Mouse (Mus musculus): ENCODE measurements at regions not wholly inside any gene's neighbourhood (a gene's known extent, or its start where the extent isn't known, plus 50 kb on each side); places are given as distances from the start of the nearest gene placed in this dataset.
"Not testable (repeated sequence)": the region's sequence is repeated elsewhere in the genome, so short reads cannot be mapped to it uniquely, and the experiment has no call there.

- TF ChIP-seq POLR2A (IDR thresholded peaks at IDR 0.05; ENCODE audit: low read depth, low read length) (no peak), CTCF (IDR thresholded peaks at IDR 0.05; ENCODE audit: extremely low read depth, insufficient read depth, insufficient read length, insufficient replicate concordance) (no peak)
- no peak overlapping the region for H3K4me3 ChIP-seq (ENCODE audit: extremely low read depth, insufficient read depth, insufficient read length)
Measured at GRCm38 (mm10) chr1:16904690-16905089, 811.6 kb upstream of the 4930444P10Rik start.

GRCm38 (mm10) chr1:16868383-16868782 lies 775.3 kb upstream of the 4930444P10Rik start:
- 75% methylated on average over 3 of the region's 3 CpGs for WGBS
- not testable (repeated sequence) for H3K36me3 ChIP-seq (ENCODE audit: control insufficient read depth, insufficient read depth, low read length); H3K27ac ChIP-seq (ENCODE audit: insufficient read depth, low read length); DNase-seq (ENCODE audit: low read depth in 1 of 2, low spot score in 2 of 2); H3K4me1 ChIP-seq (ENCODE audit: control insufficient read depth, insufficient read depth, insufficient read length); H3K27me3 ChIP-seq (ENCODE audit: control insufficient read depth, insufficient read depth, low read length); H3K4me3 ChIP-seq (ENCODE audit: extremely low read depth, insufficient read depth, insufficient read length)

More at GRCm38 (mm10) chr1:16904690-16905089, 811.6 kb upstream of the 4930444P10Rik start:
- no peaks in the 10 kb centered on the region for H3K36me3 ChIP-seq (ENCODE audit: control insufficient read depth, insufficient read depth, low read length)
- DNase-seq (ENCODE audit: low read depth in 1 of 2, low spot score in 2 of 2): no peak
- no peaks in the 10 kb centered on the region for H3K4me1 ChIP-seq (ENCODE audit: control insufficient read depth, insufficient read depth, insufficient read length)
- no peaks in the 10 kb centered on the region for H3K27me3 ChIP-seq (ENCODE audit: control insufficient read depth, insufficient read depth, low read length)
- no peak overlapping the region for H3K27ac ChIP-seq (ENCODE audit: insufficient read depth, low read length)

- WGBS: 83% methylated on average over 6 of the region's 6 CpGs
Measured at GRCm38 (mm10) chr1:16867086-16867835, 774.1 kb upstream of the 4930444P10Rik start.

GRCm38 (mm10) chr1:16837111-16837510 lies 744.0 kb upstream of the 4930444P10Rik start:
- Histone ChIP-seq H3K36me3 (ENCODE audit: control insufficient read depth, insufficient read depth, low read length) (no peaks in the 10 kb centered on the region), H3K27me3 (ENCODE audit: control insufficient read depth, insufficient read depth, low read length) (no peaks in the 10 kb centered on the region), H3K4me1 (ENCODE audit: control insufficient read depth, insufficient read depth, insufficient read length) (no peaks in the 10 kb centered on the region), H3K4me3 (ENCODE audit: extremely low read depth, insufficient read depth, insufficient read length) (no peak overlapping the region), H3K27ac (ENCODE audit: insufficient read depth, low read length) (no peak overlapping the region)
- DNase-seq (ENCODE audit: low read depth in 1 of 2, low spot score in 2 of 2): no peak
- no peak for TF ChIP-seq CTCF (IDR thresholded peaks at IDR 0.05; ENCODE audit: extremely low read depth, insufficient read depth, insufficient read length, insufficient replicate concordance)
- no peak for TF ChIP-seq POLR2A (IDR thresholded peaks at IDR 0.05; ENCODE audit: low read depth, low read length)

More at GRCm38 (mm10) chr1:16867086-16867835, 774.1 kb upstream of the 4930444P10Rik start:
- H3K27ac ChIP-seq (ENCODE audit: insufficient read depth, low read length); H3K27me3 ChIP-seq (ENCODE audit: control insufficient read depth, insufficient read depth, low read length); H3K4me1 ChIP-seq (ENCODE audit: control insufficient read depth, insufficient read depth, insufficient read length); H3K4me3 ChIP-seq (ENCODE audit: extremely low read depth, insufficient read depth, insufficient read length); H3K36me3 ChIP-seq (ENCODE audit: control insufficient read depth, insufficient read depth, low read length); DNase-seq (ENCODE audit: low read depth in 1 of 2, low spot score in 2 of 2): not testable (repeated sequence)

DNA sequence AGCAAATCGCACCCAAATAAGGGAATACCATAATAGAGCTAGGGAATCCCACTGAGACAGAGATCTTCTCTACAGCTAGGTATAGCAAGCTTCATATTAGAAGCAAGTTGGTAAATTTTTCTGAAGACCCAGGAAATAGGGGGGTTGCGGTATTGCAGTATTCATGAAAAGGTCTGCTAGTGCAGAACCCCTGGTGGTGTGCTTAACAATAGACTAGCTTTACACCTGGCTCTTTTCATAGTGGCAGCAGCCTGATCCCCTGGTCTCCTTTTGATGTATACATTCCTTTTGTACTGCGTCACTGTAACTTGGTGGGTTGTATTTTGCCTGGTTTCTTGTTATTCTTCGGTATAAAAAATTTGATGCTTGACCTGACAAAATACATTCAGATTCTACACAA lies 731.6 kb upstream of the 4930444P10Rik start:
- not testable (repeated sequence) for H3K4me3 ChIP-seq (ENCODE audit: extremely low read depth, insufficient read depth, insufficient read length); H3K27me3 ChIP-seq (ENCODE audit: control insufficient read depth, insufficient read depth, low read length); H3K27ac ChIP-seq (ENCODE audit: insufficient read depth, low read length); H3K36me3 ChIP-seq (ENCODE audit: control insufficient read depth, insufficient read depth, low read length); DNase-seq (ENCODE audit: low read depth in 1 of 2, low spot score in 2 of 2); H3K4me1 ChIP-seq (ENCODE audit: control insufficient read depth, insufficient read depth, insufficient read length)
- WGBS: 86% methylated on average over 4 of the region's 4 CpGs

- no peak for DNase-seq (ENCODE audit: low read depth in 1 of 2, low spot score in 2 of 2)
- no peak overlapping the region for H3K4me3 ChIP-seq (ENCODE audit: extremely low read depth, insufficient read depth, insufficient read length)
- H3K27me3 ChIP-seq (ENCODE audit: control insufficient read depth, insufficient read depth, low read length): no peaks in the 10 kb centered on the region
- H3K36me3 ChIP-seq (ENCODE audit: control insufficient read depth, insufficient read depth, low read length): no peaks in the 10 kb centered on the region
- no peaks in the 10 kb centered on the region for H3K4me1 ChIP-seq (ENCODE audit: control insufficient read depth, insufficient read depth, insufficient read length)
- TF ChIP-seq POLR2A (IDR thresholded peaks at IDR 0.05; ENCODE audit: low read depth, low read length): no peak
- TF ChIP-seq CTCF (IDR thresholded peaks at IDR 0.05; ENCODE audit: extremely low read depth, insufficient read depth, insufficient read length, insufficient replicate concordance): no peak
- H3K27ac ChIP-seq (ENCODE audit: insufficient read depth, low read length): no peak overlapping the region
- WGBS: 81% methylated on average over 3 of the region's 3 CpGs
Measured at GRCm38 (mm10) chr1:16824057-16824456, 730.9 kb upstream of the 4930444P10Rik start.

- H3K27ac ChIP-seq (ENCODE audit: insufficient read depth, low read length): no peak overlapping the region
Measured at GRCm38 (mm10) chr1:16821186-16821585, 728.1 kb upstream of the 4930444P10Rik start.

More at GRCm38 (mm10) chr1:16821186-16821585, 728.1 kb upstream of the 4930444P10Rik start:
- Histone ChIP-seq H3K36me3 (ENCODE audit: control insufficient read depth, insufficient read depth, low read length) (no peaks in the 10 kb centered on the region), H3K4me1 (ENCODE audit: control insufficient read depth, insufficient read depth, insufficient read length) (no peaks in the 10 kb centered on the region), H3K27me3 (ENCODE audit: control insufficient read depth, insufficient read depth, low read length) (no peaks in the 10 kb centered on the region), H3K4me3 (ENCODE audit: extremely low read depth, insufficient read depth, insufficient read length) (no peak overlapping the region)
- 70% methylated on average over 2 of the region's 2 CpGs for WGBS
- TF ChIP-seq POLR2A (IDR thresholded peaks at IDR 0.05; ENCODE audit: low read depth, low read length) (no peak), CTCF (IDR thresholded peaks at IDR 0.05; ENCODE audit: extremely low read depth, insufficient read depth, insufficient read length, insufficient replicate concordance) (no peak)
- DNase-seq (ENCODE audit: low read depth in 1 of 2, low spot score in 2 of 2): no peak
